Mouse (Mus musculus): ENCODE results near the gene Gm12248.

Gm12248 gene

GRCm38 (mm10) chr11:58029869-58030268, 63.1 kb downstream of the Gm12248 start:
- DNase-seq = no peak

GRCm38 (mm10) chr11:58028981-58029380, 64.0 kb downstream of the Gm12248 start:
- DNase-seq = no peak

- DNase-seq = no peak
These were observed 66.1 kb downstream of the Gm12248 start for GRCm38 (mm10) chr11:58026860-58027259.

GRCm38 (mm10) chr11:58026337-58026736, 66.6 kb downstream of the Gm12248 start:
- no peak for DNase-seq

GRCm38 (mm10) chr11:58025881-58026280, 67.1 kb downstream of the Gm12248 start:
- DNase-seq = no peak

- DNase-seq = no peak
These were observed 68.3 kb downstream of the Gm12248 start for GRCm38 (mm10) chr11:58024671-58025070.

GRCm38 (mm10) chr11:58024271-58024670, 68.7 kb downstream of the Gm12248 start:
- no peak for DNase-seq

GRCm38 (mm10) chr11:58021618-58022017, 71.3 kb downstream of the Gm12248 start:
- no peak for DNase-seq

GRCm38 (mm10) chr11:58021095-58021494, 71.8 kb downstream of the Gm12248 start:
- DNase-seq = no peak

- DNase-seq = no peak
These were observed 74.2 kb downstream of the Gm12248 start for GRCm38 (mm10) chr11:58018701-58019100.

GRCm38 (mm10) chr11:58018287-58018686, 74.6 kb downstream of the Gm12248 start:
- no peak for DNase-seq

- no peak for DNase-seq
These were observed 75.5 kb downstream of the Gm12248 start for GRCm38 (mm10) chr11:58017422-58017821.

- DNase-seq = no peak
These were observed 76.6 kb downstream of the Gm12248 start for GRCm38 (mm10) chr11:58016371-58016770.

GRCm38 (mm10) chr11:58015339-58015738, 77.6 kb downstream of the Gm12248 start:
- no peak for DNase-seq

GRCm38 (mm10) chr11:58014604-58015003, 78.3 kb downstream of the Gm12248 start:
- DNase-seq = no peak
